Mouse (Mus musculus) embryonic facial prominence, embryonic 12.5 days (tissue): ENCODE measurements around the gene Asap3. TPM values are rescaled to one million over a fixed set of nuclear protein-coding genes. Genes with fewer than 3 reads are reported as not detected.

Experiments
- ATAC-seq: fragments of 200-750 bp; cut with Nextera tagmentation; 2 replicates; pipeline ENCODE4 v1.8.0; 2017; ENCODE audit not compliant: insufficient number of reproducible peaks, insufficient read depth, low FRiP score, low TSS enrichment
- H3K27ac ChIP-seq: fragments of 300-500 bp; sonication (generic); 2 replicates; pipeline ENCODE4 v1.5.1; 2016; ENCODE audit warnings: mild to moderate bottlenecking
- H3K27me3 ChIP-seq: fragments of 300-500 bp; sonication (generic); 2 replicates; pipeline ENCODE4 v1.6.1; 2016; ENCODE audit warnings: mild to moderate bottlenecking, moderate library complexity
- H3K36me3 ChIP-seq: fragments of 300-500 bp; sonication (generic); 2 replicates; pipeline ENCODE4 v1.6.1; 2016; ENCODE audit warnings: mild to moderate bottlenecking
- H3K4me1 ChIP-seq: fragments of 300-500 bp; sonication (generic); 2 replicates; pipeline ENCODE4 v1.6.1; 2016
- H3K4me2 ChIP-seq: fragments of 300-500 bp; sonication (generic); replicated peaks from 2 replicates; pipeline ENCODE4 v1.6.1; 2016; ENCODE audit warnings: mild to moderate bottlenecking, moderate library complexity
- H3K4me3 ChIP-seq: fragments of 300-500 bp; sonication (generic); 2 replicates; pipeline ENCODE4 v1.5.1; 2016; ENCODE audit warnings: mild to moderate bottlenecking
- H3K9ac ChIP-seq: fragments of 300-500 bp; sonication (generic); 2 replicates; pipeline ENCODE4 v1.6.1; 2016; ENCODE audit warnings: mild to moderate bottlenecking, moderate library complexity
- H3K9me3 ChIP-seq: fragments of 300-500 bp; sonication (generic); 2 replicates; pipeline ENCODE4 v1.6.1; 2016; ENCODE audit warnings: mild to moderate bottlenecking, moderate library complexity
- WGBS: fragments of 180-500 bp; shearing (Covaris S2); methylation state at CpG from one replicate; pipeline ENCODE4 v1.1.7; 2016; 5-methylcytosine and 5-hydroxymethylcytosine counted together
- polyA plus RNA-seq: library from polyadenylated mRNA; unstranded; fragments of >200 nt; fragmentation: Nextera tagmentation; extraction: Ambion mirVana; gene quantifications from 2 replicates; pipeline ENCODE4 v1.2.1, GENCODE M21; 2016

Asap3 gene
- polyA plus RNA-seq, 1 experiment from 2014 or later = 13.3 TPM

DNA sequence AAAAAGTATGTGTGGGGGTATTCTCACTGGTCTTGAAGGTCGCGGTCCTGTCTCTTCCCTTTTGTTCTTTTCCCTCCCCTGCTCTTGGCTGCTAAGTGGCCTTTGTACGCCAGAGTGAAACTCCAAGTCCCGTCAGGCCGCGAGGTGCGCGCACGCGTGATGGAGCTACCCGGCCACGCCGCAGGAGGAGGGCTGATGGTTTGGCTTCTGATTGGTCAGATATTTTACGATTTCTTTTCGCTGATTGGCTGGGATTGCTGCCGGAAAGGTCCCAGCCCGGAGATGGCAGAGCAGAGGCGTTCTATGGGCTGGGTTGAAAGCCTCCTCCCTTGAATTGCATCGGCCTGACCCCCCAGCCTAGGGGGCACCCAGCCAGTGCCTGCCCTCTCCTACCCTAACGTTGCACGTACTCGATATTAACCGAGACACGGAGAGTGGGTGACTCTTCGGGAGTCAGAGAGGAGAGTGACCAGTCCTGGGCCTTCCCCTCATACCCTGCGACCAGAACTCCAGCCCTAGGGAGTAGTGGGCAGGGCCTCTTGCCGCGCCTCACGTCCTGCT, 79.7 kb downstream of the Asap3 start:
- peak overlapping the region; percentile 75 for H3K4me3 ChIP-seq
- H3K36me3 ChIP-seq = peaks cover 39% of the 10 kb centered on the region
- peak overlapping the region; percentile 90 for H3K4me2 ChIP-seq
- H3K27ac ChIP-seq = peak overlapping the region; percentile 82
- peaks cover 5% of the 10 kb centered on the region; the same call in 1 of the 2 replicates for H3K9me3 ChIP-seq
- peaks cover 36% of the 10 kb centered on the region for H3K4me1 ChIP-seq
- ATAC-seq = peak; percentile 85
- under 1% methylated on average over 29 of the region's 29 CpGs for WGBS
- peak overlapping the region; percentile 79 for H3K9ac ChIP-seq
- H3K27me3 ChIP-seq = peaks cover 21% of the 10 kb centered on the region

DNA sequence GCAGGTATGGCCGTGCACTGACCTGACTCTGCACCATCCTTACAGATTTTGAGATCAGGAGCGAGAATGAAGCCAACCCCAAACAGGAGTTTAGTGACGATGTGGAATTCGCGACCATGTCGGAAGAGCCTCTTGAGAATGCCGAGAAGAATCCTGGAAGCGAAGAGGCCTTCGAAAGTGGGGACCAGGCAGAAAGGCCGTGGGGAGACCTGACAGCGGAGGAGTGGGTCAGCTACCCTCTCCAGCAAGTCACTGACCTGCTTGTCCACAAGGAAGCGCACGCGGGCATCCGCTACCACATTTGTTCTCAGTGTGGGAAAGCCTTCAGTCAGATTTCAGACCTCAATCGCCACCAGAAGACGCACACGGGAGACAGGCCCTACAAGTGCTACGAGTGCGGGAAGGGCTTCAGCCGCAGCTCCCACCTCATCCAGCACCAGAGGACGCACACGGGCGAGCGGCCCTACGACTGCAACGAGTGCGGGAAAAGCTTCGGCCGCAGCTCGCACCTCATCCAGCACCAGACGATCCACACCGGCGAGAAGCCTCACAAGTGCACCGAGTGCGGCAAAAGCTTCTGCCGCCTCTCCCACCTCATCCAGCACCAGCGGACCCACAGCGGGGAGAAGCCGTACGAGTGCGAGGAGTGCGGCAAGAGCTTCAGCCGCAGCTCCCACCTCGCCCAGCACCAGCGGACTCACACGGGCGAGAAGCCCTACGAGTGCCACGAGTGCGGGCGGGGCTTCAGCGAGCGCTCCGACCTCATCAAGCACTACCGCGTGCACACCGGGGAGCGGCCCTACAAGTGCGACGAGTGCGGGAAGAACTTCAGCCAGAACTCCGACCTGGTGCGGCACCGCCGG, 84.0 kb downstream of the Asap3 start:
- H3K4me2 ChIP-seq = no peak overlapping the region
- 39% methylated on average over 66 of the region's 66 CpGs for WGBS
- H3K4me1 ChIP-seq = peaks cover 12% of the 10 kb centered on the region
- ATAC-seq = no peak
- H3K36me3 ChIP-seq = peaks cover 76% of the 10 kb centered on the region
- no peak overlapping the region for H3K4me3 ChIP-seq
- peaks cover 5% of the 10 kb centered on the region; the same call in 1 of the 2 replicates for H3K9me3 ChIP-seq
- H3K27me3 ChIP-seq = peaks cover 21% of the 10 kb centered on the region
- no peak overlapping the region; the same call in 1 of the 2 replicates for H3K9ac ChIP-seq
- no peak overlapping the region for H3K27ac ChIP-seq

GRCm38 (mm10) chr4:136290781-136291595, 84.8 kb downstream of the Asap3 start:
- peaks cover 21% of the 10 kb centered on the region for H3K27me3 ChIP-seq
- H3K9ac ChIP-seq = no peak overlapping the region; the same call in 1 of the 2 replicates
- no peak overlapping the region for H3K4me2 ChIP-seq
- H3K36me3 ChIP-seq = peaks cover 76% of the 10 kb centered on the region
- WGBS = 62% methylated on average over 39 of the region's 39 CpGs
- ATAC-seq = no peak
- no peak overlapping the region for H3K4me3 ChIP-seq
- H3K27ac ChIP-seq = no peak overlapping the region
- H3K4me1 ChIP-seq = peaks cover 12% of the 10 kb centered on the region
- peaks cover 5% of the 10 kb centered on the region; the same call in 1 of the 2 replicates for H3K9me3 ChIP-seq

DNA sequence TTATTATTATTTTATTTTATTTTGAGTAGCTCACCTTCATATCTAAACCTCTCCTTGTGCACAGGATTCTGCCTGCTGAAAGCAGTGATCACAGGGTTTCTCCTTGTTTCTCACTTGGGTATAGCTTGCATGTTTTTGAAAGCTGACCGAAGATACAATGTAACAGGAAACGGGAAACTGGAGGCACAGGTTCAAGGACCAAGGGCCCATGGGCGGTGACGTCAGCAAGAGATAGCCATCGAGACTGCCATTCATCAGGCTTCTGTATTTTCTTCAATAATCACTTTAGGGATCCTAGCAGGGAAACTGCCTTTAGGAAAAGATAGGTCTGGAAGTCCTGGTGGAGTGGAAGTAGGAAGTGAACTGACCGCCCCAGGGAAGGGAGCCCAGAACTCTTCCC, 85.5 kb downstream of the Asap3 start:
- ATAC-seq = no peak
- Histone ChIP-seq H3K4me2 (no peak overlapping the region), H3K4me3 (no peak overlapping the region), H3K9ac (no peak overlapping the region), H3K4me1 (peaks cover 8% of the 10 kb centered on the region), H3K36me3 (peaks cover 76% of the 10 kb centered on the region), H3K9me3 (peaks cover 5% of the 10 kb centered on the region; the same call in 1 of the 2 replicates), H3K27me3 (peaks cover 21% of the 10 kb centered on the region), H3K27ac (no peak overlapping the region)
- WGBS = 86% methylated on average over 6 of the region's 6 CpGs

Other genes with a start within 250 kb of the Asap3 start
- gene Gale, start 242.6 kb upstream of the Asap3 start, polyA plus RNA-seq = 29.1 and 31.2 TPM in 2 replicates
- gene Lypla2, start 233.7 kb upstream of the Asap3 start, polyA plus RNA-seq = 124 and 126 TPM in 2 replicates
- gene Pithd1, start 219.1 kb upstream of the Asap3 start, polyA plus RNA-seq = 64.4 and 65.2 TPM in 2 replicates
- gene Eloa, start 184.6 kb upstream of the Asap3 start, polyA plus RNA-seq = 41.9 and 43.4 TPM in 2 replicates
- 390 and 392 TPM in 2 replicates for gene Rpl11, start 152.9 kb upstream of the Asap3 start, polyA plus RNA-seq
- 612 and 623 TPM in 2 replicates for gene Id3, start 62.9 kb upstream of the Asap3 start, polyA plus RNA-seq
- 8.3 and 8.7 TPM in 2 replicates for gene E2f2, start 34.0 kb upstream of the Asap3 start, polyA plus RNA-seq
- 2.9 and 4.1 TPM in 2 replicates for gene Tcea3, start 41.4 kb downstream of the Asap3 start, polyA plus RNA-seq
- gene Zfp46, start 78.3 kb downstream of the Asap3 start, polyA plus RNA-seq = 28.5 and 28.8 TPM in 2 replicates
- 230 and 253 TPM in 2 replicates for gene Hnrnpr, start 104.6 kb downstream of the Asap3 start, polyA plus RNA-seq
- gene Htr1d, start 217.2 kb downstream of the Asap3 start, polyA plus RNA-seq = 0.36 and 0.75 TPM in 2 replicates